Mouse (Mus musculus): ENCODE results near the gene Slc39a12. TPM values are rescaled to one million over a fixed set of nuclear protein-coding genes. Genes with fewer than 3 reads are reported as not detected.

The Slc39a12 gene
- polyA plus RNA-seq, 2 experiments, result 0.14 to 0.25 TPM

- Histone ChIP-seq H3K4me1 (ENCODE audit: control insufficient read depth, insufficient read depth, low read length) (no peaks in the 10 kb centered on the region), H3K4me2 (replicated peaks; ENCODE audit: low read depth, low read length, severe bottlenecking) (no peak overlapping the region), H3K27ac (replicated peaks; ENCODE audit: low read depth, low read length) (no peak overlapping the region), H3K9me3 (ENCODE audit: control insufficient read depth, low read length) (no peaks in the 10 kb centered on the region), H3K36me3 (ENCODE audit: control insufficient read depth, insufficient read depth, low read length) (no peaks in the 10 kb centered on the region), H3K27me3 (ENCODE audit: control insufficient read depth, insufficient read depth, low read length) (no peaks in the 10 kb centered on the region), H3K9ac (ENCODE audit: low read depth, low read length, severe bottlenecking) (no peak overlapping the region), H3K4me3 (replicated peaks; ENCODE audit: low read length) (no peak overlapping the region)
- ATAC-seq (ENCODE audit: low FRiP score, low read depth) (no peak), DNase-seq (ENCODE audit: low spot score) (no peak)
- no peak for TF ChIP-seq POLR2A (IDR thresholded peaks at IDR 0.05; ENCODE audit: borderline replicate concordance, extremely low read depth, insufficient read depth, insufficient read length)
- 67% methylated on average over 3 of the region's 3 CpGs for WGBS
Observed at GRCm38 (mm10) chr2:14534325-14535077, 146.4 kb downstream of the Slc39a12 start.

DNA sequence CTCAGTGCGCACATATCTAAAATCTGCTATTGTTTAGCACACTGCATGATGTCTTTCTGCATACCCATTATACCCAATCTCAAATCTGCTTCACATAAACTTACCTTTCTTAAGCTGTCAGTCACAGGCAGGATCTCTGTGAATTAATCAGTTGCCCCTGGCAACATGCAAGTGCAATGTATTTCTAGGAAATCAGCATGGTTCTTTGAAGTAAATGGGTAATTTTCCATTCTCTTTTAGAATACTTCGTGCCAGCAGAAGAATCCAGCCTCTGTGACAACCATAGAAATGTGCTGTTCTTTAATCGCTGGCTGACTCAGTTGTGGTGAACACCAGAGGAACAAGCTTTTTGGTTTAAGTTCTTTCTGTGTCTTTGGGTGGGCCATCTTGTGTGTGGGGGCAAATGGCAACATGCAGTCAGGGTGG, 147.1 kb downstream of the Slc39a12 start:
- DNase-seq (ENCODE audit: low spot score), result no peak
- H3K4me2 ChIP-seq (replicated peaks; ENCODE audit: low read depth, low read length, severe bottlenecking), result no peak overlapping the region
- ATAC-seq (ENCODE audit: low FRiP score, low read depth), result no peak
- WGBS, result 82% methylated on average over 3 of the region's 3 CpGs
- no peak overlapping the region for H3K4me3 ChIP-seq (replicated peaks; ENCODE audit: low read length)
- TF ChIP-seq POLR2A (IDR thresholded peaks at IDR 0.05; ENCODE audit: borderline replicate concordance, extremely low read depth, insufficient read depth, insufficient read length), result no peak
- no peaks in the 10 kb centered on the region for H3K27me3 ChIP-seq (ENCODE audit: control insufficient read depth, insufficient read depth, low read length)
- H3K27ac ChIP-seq (replicated peaks; ENCODE audit: low read depth, low read length), result no peak overlapping the region
- H3K9me3 ChIP-seq (ENCODE audit: control insufficient read depth, low read length), result no peaks in the 10 kb centered on the region
- H3K4me1 ChIP-seq (ENCODE audit: control insufficient read depth, insufficient read depth, low read length), result no peaks in the 10 kb centered on the region
- H3K36me3 ChIP-seq (ENCODE audit: control insufficient read depth, insufficient read depth, low read length), result no peaks in the 10 kb centered on the region
- H3K9ac ChIP-seq (ENCODE audit: low read depth, low read length, severe bottlenecking), result no peak overlapping the region

DNA sequence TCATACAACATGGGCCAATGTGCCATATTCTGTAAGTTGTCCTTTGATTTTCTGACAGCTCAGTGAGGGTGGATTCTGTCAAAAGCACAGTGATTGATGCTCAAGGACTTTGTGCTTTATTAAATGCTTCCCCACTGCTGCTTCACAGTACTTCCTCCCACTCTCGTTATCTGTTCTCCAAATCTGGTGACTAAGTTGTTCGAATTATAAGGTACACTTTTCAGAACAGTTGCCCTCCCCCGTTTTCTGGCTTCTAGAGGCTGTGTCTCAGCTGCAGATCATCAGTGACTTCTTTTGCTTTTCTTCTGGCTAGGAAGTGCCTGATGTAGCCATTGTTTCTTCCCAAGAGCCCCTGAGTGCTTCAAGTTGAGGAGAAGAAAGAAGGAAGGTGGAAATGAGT, 149.7 kb downstream of the Slc39a12 start:
- Histone ChIP-seq H3K27ac (replicated peaks; ENCODE audit: low read depth, low read length) (no peak overlapping the region), H3K4me3 (replicated peaks; ENCODE audit: low read length) (no peak overlapping the region), H3K4me1 (ENCODE audit: control insufficient read depth, insufficient read depth, low read length) (no peaks in the 10 kb centered on the region), H3K4me2 (replicated peaks; ENCODE audit: low read depth, low read length, severe bottlenecking) (no peak overlapping the region), H3K9ac (ENCODE audit: low read depth, low read length, severe bottlenecking) (no peak overlapping the region), H3K36me3 (ENCODE audit: control insufficient read depth, insufficient read depth, low read length) (no peaks in the 10 kb centered on the region), H3K9me3 (ENCODE audit: control insufficient read depth, low read length) (no peaks in the 10 kb centered on the region), H3K27me3 (ENCODE audit: control insufficient read depth, insufficient read depth, low read length) (no peaks in the 10 kb centered on the region)
- no peak for TF ChIP-seq POLR2A (IDR thresholded peaks at IDR 0.05; ENCODE audit: borderline replicate concordance, extremely low read depth, insufficient read depth, insufficient read length)
- ATAC-seq (ENCODE audit: low FRiP score, low read depth), result no peak
- WGBS, result 50% methylated on average over 3 of the region's 3 CpGs
- DNase-seq (ENCODE audit: low spot score), result no peak

- TF ChIP-seq POLR2A (IDR thresholded peaks at IDR 0.05; ENCODE audit: borderline replicate concordance, extremely low read depth, insufficient read depth, insufficient read length), result no peak
- WGBS, result 61% methylated on average over 3 of the region's 3 CpGs
- H3K9ac ChIP-seq (ENCODE audit: low read depth, low read length, severe bottlenecking), result no peak overlapping the region
- peak; percentile 12 for DNase-seq (ENCODE audit: low spot score)
- no peak overlapping the region for H3K27ac ChIP-seq (replicated peaks; ENCODE audit: low read depth, low read length)
- no peak overlapping the region for H3K4me3 ChIP-seq (replicated peaks; ENCODE audit: low read length)
- ATAC-seq (ENCODE audit: low FRiP score, low read depth), result no peak
- no peaks in the 10 kb centered on the region for H3K36me3 ChIP-seq (ENCODE audit: control insufficient read depth, insufficient read depth, low read length)
- no peaks in the 10 kb centered on the region for H3K4me1 ChIP-seq (ENCODE audit: control insufficient read depth, insufficient read depth, low read length)
- no peak overlapping the region for H3K4me2 ChIP-seq (replicated peaks; ENCODE audit: low read depth, low read length, severe bottlenecking)
- no peaks in the 10 kb centered on the region for H3K9me3 ChIP-seq (ENCODE audit: control insufficient read depth, low read length)
- no peaks in the 10 kb centered on the region for H3K27me3 ChIP-seq (ENCODE audit: control insufficient read depth, insufficient read depth, low read length)
Observed at GRCm38 (mm10) chr2:14543355-14543754, 155.2 kb downstream of the Slc39a12 start.

GRCm38 (mm10) chr2:14543773-14544172, 155.7 kb downstream of the Slc39a12 start:
- H3K27ac ChIP-seq (replicated peaks; ENCODE audit: low read depth, low read length), result no peak overlapping the region
- no peaks in the 10 kb centered on the region for H3K9me3 ChIP-seq (ENCODE audit: control insufficient read depth, low read length)
- no peaks in the 10 kb centered on the region for H3K4me1 ChIP-seq (ENCODE audit: control insufficient read depth, insufficient read depth, low read length)
- no peaks in the 10 kb centered on the region for H3K27me3 ChIP-seq (ENCODE audit: control insufficient read depth, insufficient read depth, low read length)
- WGBS, result 74% methylated on average over 2 of the region's 2 CpGs
- no peak for TF ChIP-seq POLR2A (IDR thresholded peaks at IDR 0.05; ENCODE audit: borderline replicate concordance, extremely low read depth, insufficient read depth, insufficient read length)
- no peak overlapping the region for H3K4me2 ChIP-seq (replicated peaks; ENCODE audit: low read depth, low read length, severe bottlenecking)
- H3K9ac ChIP-seq (ENCODE audit: low read depth, low read length, severe bottlenecking), result no peak overlapping the region
- DNase-seq (ENCODE audit: low spot score) (no peak), ATAC-seq (ENCODE audit: low FRiP score, low read depth) (no peak)
- H3K36me3 ChIP-seq (ENCODE audit: control insufficient read depth, insufficient read depth, low read length), result no peaks in the 10 kb centered on the region
- no peak overlapping the region for H3K4me3 ChIP-seq (replicated peaks; ENCODE audit: low read length)

Other genes with a start within 250 kb of the Slc39a12 start
- gene Tmem236, start 213.8 kb upstream of the Slc39a12 start, polyA plus RNA-seq (2012; rRNA removed), result 0.09 and 0.10 TPM in 2 replicates
- gene Tmem236, start 213.8 kb upstream of the Slc39a12 start, polyA plus RNA-seq (2014; fragmentation: Nextera tagmentation; extraction: Ambion mirVana), result 0.07 TPM in 1 of 2 replicates, not detected in the other
- gene Mrc1, start 158.9 kb upstream of the Slc39a12 start, polyA plus RNA-seq (2012; rRNA removed), result 9.9 and 11.8 TPM in 2 replicates
- gene Mrc1, start 158.9 kb upstream of the Slc39a12 start, polyA plus RNA-seq (2014; fragmentation: Nextera tagmentation; extraction: Ambion mirVana), result 12.7 and 14.9 TPM in 2 replicates
- gene Cacnb2, start 214.8 kb downstream of the Slc39a12 start, polyA plus RNA-seq (2012; rRNA removed), result 4.1 and 4.7 TPM in 2 replicates
- gene Cacnb2, start 214.8 kb downstream of the Slc39a12 start, polyA plus RNA-seq (2014; fragmentation: Nextera tagmentation; extraction: Ambion mirVana), result 2.3 and 3.0 TPM in 2 replicates